Mouse (Mus musculus): ENCODE measurements around the gene Mt1. TPM values are rescaled to one million over a fixed set of nuclear protein-coding genes. Genes with fewer than 3 reads are reported as not detected.

Gene Mt1
- polyA plus RNA-seq, 1 experiment = not detected

GRCm38 (mm10) chr8:94191101-94191691, 12.3 kb downstream of the Mt1 start:
- Histone ChIP-seq H3K27ac (ENCODE audit: insufficient read depth, low read depth, low read length) (no peak overlapping the region), H3K4me3 (ENCODE audit: insufficient read depth, low read depth, low read length) (no peak overlapping the region), H3K4me1 (ENCODE audit: control insufficient read depth, insufficient read depth, low read length) (peaks cover 17% of the 10 kb centered on the region)
- TF ChIP-seq POLR2A (IDR thresholded peaks at IDR 0.05; ENCODE audit: insufficient read depth, low read depth, low read length) = no peak
- no peak for TF ChIP-seq CTCF (IDR thresholded peaks at IDR 0.05; ENCODE audit: insufficient read depth, low read depth, low read length)
- 55% methylated on average over 21 of the region's 21 CpGs for WGBS

GRCm38 (mm10) chr8:94192926-94193325, 14.0 kb downstream of the Mt1 start:
- no peak overlapping the region for H3K27ac ChIP-seq (ENCODE audit: insufficient read depth, low read depth, low read length)
- 80% methylated on average over 1 of the region's 1 CpGs for WGBS
- TF ChIP-seq CTCF (IDR thresholded peaks at IDR 0.05; ENCODE audit: insufficient read depth, low read depth, low read length) = no peak
- no peak for TF ChIP-seq POLR2A (IDR thresholded peaks at IDR 0.05; ENCODE audit: insufficient read depth, low read depth, low read length)

GRCm38 (mm10) chr8:94194591-94195223, 15.8 kb downstream of the Mt1 start:
- Histone ChIP-seq H3K4me1 (ENCODE audit: control insufficient read depth, insufficient read depth, low read length) (peaks cover 3% of the 10 kb centered on the region), H3K4me3 (ENCODE audit: insufficient read depth, low read depth, low read length) (no peak overlapping the region), H3K27ac (ENCODE audit: insufficient read depth, low read depth, low read length) (no peak overlapping the region)
- no peak for TF ChIP-seq POLR2A (IDR thresholded peaks at IDR 0.05; ENCODE audit: insufficient read depth, low read depth, low read length)
- TF ChIP-seq CTCF (IDR thresholded peaks at IDR 0.05; ENCODE audit: insufficient read depth, low read depth, low read length) = no peak
- 75% methylated on average over 7 of the region's 7 CpGs for WGBS

More at GRCm38 (mm10) chr8:94192926-94193325, 14.0 kb downstream of the Mt1 start:
- Histone ChIP-seq H3K4me1 (ENCODE audit: control insufficient read depth, insufficient read depth, low read length) (peaks cover 5% of the 10 kb centered on the region; the same call in 1 of the 2 replicates), H3K4me3 (ENCODE audit: insufficient read depth, low read depth, low read length) (no peak overlapping the region)

- WGBS = 42% methylated on average over 10 of the region's 10 CpGs
- no peak overlapping the region for H3K4me3 ChIP-seq (ENCODE audit: insufficient read depth, low read depth, low read length)
- no peak overlapping the region for H3K27ac ChIP-seq (ENCODE audit: insufficient read depth, low read depth, low read length)
- H3K4me1 ChIP-seq (ENCODE audit: control insufficient read depth, insufficient read depth, low read length) = peaks cover 2% of the 10 kb centered on the region; the same call in 1 of the 2 replicates
- TF ChIP-seq CTCF (IDR thresholded peaks at IDR 0.05; ENCODE audit: insufficient read depth, low read depth, low read length) (peak; percentile 22; the same call in 1 of the 2 replicates), POLR2A (IDR thresholded peaks at IDR 0.05; ENCODE audit: insufficient read depth, low read depth, low read length) (no peak)
Observed at GRCm38 (mm10) chr8:94199202-94199869, 20.5 kb downstream of the Mt1 start.

GRCm38 (mm10) chr8:94204043-94204442, 25.2 kb downstream of the Mt1 start:
- WGBS = 76% methylated on average over 3 of the region's 3 CpGs
- TF ChIP-seq CTCF (IDR thresholded peaks at IDR 0.05; ENCODE audit: insufficient read depth, low read depth, low read length) = no peak
- no peak for TF ChIP-seq POLR2A (IDR thresholded peaks at IDR 0.05; ENCODE audit: insufficient read depth, low read depth, low read length)
- no peak overlapping the region for H3K4me3 ChIP-seq (ENCODE audit: insufficient read depth, low read depth, low read length)
- H3K27ac ChIP-seq (ENCODE audit: insufficient read depth, low read depth, low read length) = no peak overlapping the region
- H3K4me1 ChIP-seq (ENCODE audit: control insufficient read depth, insufficient read depth, low read length) = peaks cover 2% of the 10 kb centered on the region; the same call in 1 of the 2 replicates

GRCm38 (mm10) chr8:94205736-94206135, 26.9 kb downstream of the Mt1 start:
- TF ChIP-seq POLR2A (IDR thresholded peaks at IDR 0.05; ENCODE audit: insufficient read depth, low read depth, low read length) (no peak), CTCF (IDR thresholded peaks at IDR 0.05; ENCODE audit: insufficient read depth, low read depth, low read length) (peak; percentile 81)
- H3K4me3 ChIP-seq (ENCODE audit: insufficient read depth, low read depth, low read length) = no peak overlapping the region
- no peak overlapping the region for H3K27ac ChIP-seq (ENCODE audit: insufficient read depth, low read depth, low read length)
- H3K4me1 ChIP-seq (ENCODE audit: control insufficient read depth, insufficient read depth, low read length) = peaks cover 2% of the 10 kb centered on the region
- WGBS = 24% methylated on average over 5 of the region's 5 CpGs

GRCm38 (mm10) chr8:94206256-94206655, 27.4 kb downstream of the Mt1 start:
- TF ChIP-seq POLR2A (IDR thresholded peaks at IDR 0.05; ENCODE audit: insufficient read depth, low read depth, low read length) (no peak), CTCF (IDR thresholded peaks at IDR 0.05; ENCODE audit: insufficient read depth, low read depth, low read length) (no peak)

GRCm38 (mm10) chr8:94207491-94207890, 28.6 kb downstream of the Mt1 start:
- peaks cover 2% of the 10 kb centered on the region for H3K4me1 ChIP-seq (ENCODE audit: control insufficient read depth, insufficient read depth, low read length)
- 68% methylated on average over 2 of the region's 2 CpGs for WGBS
- no peak overlapping the region for H3K4me3 ChIP-seq (ENCODE audit: insufficient read depth, low read depth, low read length)
- H3K27ac ChIP-seq (ENCODE audit: insufficient read depth, low read depth, low read length) = no peak overlapping the region
- TF ChIP-seq POLR2A (IDR thresholded peaks at IDR 0.05; ENCODE audit: insufficient read depth, low read depth, low read length) (no peak), CTCF (IDR thresholded peaks at IDR 0.05; ENCODE audit: insufficient read depth, low read depth, low read length) (no peak)

More at GRCm38 (mm10) chr8:94206256-94206655, 27.4 kb downstream of the Mt1 start:
- Histone ChIP-seq H3K27ac (ENCODE audit: insufficient read depth, low read depth, low read length) (no peak overlapping the region), H3K4me1 (ENCODE audit: control insufficient read depth, insufficient read depth, low read length) (peaks cover 2% of the 10 kb centered on the region), H3K4me3 (ENCODE audit: insufficient read depth, low read depth, low read length) (no peak overlapping the region)
- WGBS = 86% methylated on average over 8 of the region's 8 CpGs

- Histone ChIP-seq H3K27ac (ENCODE audit: insufficient read depth, low read depth, low read length) (peak overlapping the region; percentile 22), H3K4me1 (ENCODE audit: control insufficient read depth, insufficient read depth, low read length) (peaks cover 2% of the 10 kb centered on the region), H3K4me3 (ENCODE audit: insufficient read depth, low read depth, low read length) (no peak overlapping the region)
- TF ChIP-seq POLR2A (IDR thresholded peaks at IDR 0.05; ENCODE audit: insufficient read depth, low read depth, low read length) = no peak
- 27% methylated on average over 6 of the region's 6 CpGs for WGBS
Observed at GRCm38 (mm10) chr8:94209639-94210038, 30.8 kb downstream of the Mt1 start.

Data from olfactory bulb, adult 2 months (tissue).